Mouse (Mus musculus): ENCODE data around the gene Fkbp10.
A peak's percentile ranks its signal among the peaks of the same experiment; 100 is the strongest.

Fkbp10 gene

GRCm38 (mm10) chr11:100411736-100412135 is 3.8 kb upstream of the Fkbp10 start:
- DNase-seq (ENCODE audit: low spot score) = no peak

GRCm38 (mm10) chr11:100413541-100413940 is 2.0 kb upstream of the Fkbp10 start:
- DNase-seq (ENCODE audit: low spot score) = no peak

- DNase-seq (ENCODE audit: low spot score) = peak; percentile 79
Measured at GRCm38 (mm10) chr11:100414021-100414913, 1.2 kb upstream of the Fkbp10 start, which contains the start of gene P3h4. TSS of gene P3h4 (minus strand) at chr11:100414836.

- no peak for DNase-seq (ENCODE audit: low spot score)
Measured at GRCm38 (mm10) chr11:100421537-100421936, 6.0 kb downstream of the Fkbp10 start.

- DNase-seq (ENCODE audit: low spot score) = no peak
Measured at GRCm38 (mm10) chr11:100423836-100424235, 8.3 kb downstream of the Fkbp10 start.

- DNase-seq (ENCODE audit: low spot score) = peak; percentile 87
Measured at GRCm38 (mm10) chr11:100425851-100426250, 10.4 kb downstream of the Fkbp10 start.

GRCm38 (mm10) chr11:100426820-100427219 is 11.3 kb downstream of the Fkbp10 start:
- no peak for DNase-seq (ENCODE audit: low spot score)

- peak; percentile 91 for DNase-seq (ENCODE audit: low spot score)
Measured at GRCm38 (mm10) chr11:100428612-100429199, 13.2 kb downstream of the Fkbp10 start.

- no peak for DNase-seq (ENCODE audit: low spot score)
Measured at GRCm38 (mm10) chr11:100430052-100430451, 14.6 kb downstream of the Fkbp10 start.

- no peak for DNase-seq (ENCODE audit: low spot score)
Measured at GRCm38 (mm10) chr11:100432002-100432401, 16.5 kb downstream of the Fkbp10 start.

GRCm38 (mm10) chr11:100435678-100436246 is 20.3 kb downstream of the Fkbp10 start:
- DNase-seq (ENCODE audit: low spot score) = peak; percentile 47

GRCm38 (mm10) chr11:100437901-100438300 is 22.4 kb downstream of the Fkbp10 start:
- DNase-seq (ENCODE audit: low spot score) = no peak

GRCm38 (mm10) chr11:100440691-100441522 is 25.4 kb downstream of the Fkbp10 start:
- peak; percentile 72 for DNase-seq (ENCODE audit: low spot score)

- DNase-seq (ENCODE audit: low spot score) = no peak
Measured at GRCm38 (mm10) chr11:100441797-100442196, 26.3 kb downstream of the Fkbp10 start, which contains the start of the genes Nt5c3b and Klhl10. TSS of gene Nt5c3b (minus strand) at chr11:100441808. TSS of gene Klhl10 (plus strand) at chr11:100441917.

- DNase-seq (ENCODE audit: low spot score) = no peak
Measured at GRCm38 (mm10) chr11:100442625-100443024, 27.1 kb downstream of the Fkbp10 start.

- DNase-seq (ENCODE audit: low spot score) = no peak
Measured at GRCm38 (mm10) chr11:100457247-100457646, 41.8 kb downstream of the Fkbp10 start.

GRCm38 (mm10) chr11:100457711-100458110 is 42.2 kb downstream of the Fkbp10 start:
- DNase-seq (ENCODE audit: low spot score) = no peak

GRCm38 (mm10) chr11:100462699-100463098 is 47.2 kb downstream of the Fkbp10 start:
- no peak for DNase-seq (ENCODE audit: low spot score)

- DNase-seq (ENCODE audit: low spot score) = no peak
Measured at GRCm38 (mm10) chr11:100465229-100465792, 49.8 kb downstream of the Fkbp10 start.

- DNase-seq (ENCODE audit: low spot score) = no peak
Measured at GRCm38 (mm10) chr11:100465833-100466232, 50.3 kb downstream of the Fkbp10 start.
